Mouse (Mus musculus): ENCODE results near the gene Rab3ip. TPM values are rescaled to one million over a fixed set of nuclear protein-coding genes. Genes with fewer than 3 reads are reported as not detected.

Gene Rab3ip
- polyA plus RNA-seq, 1 experiment from 2014 or later = 76.2 TPM

GRCm38 (mm10) chr10:116965297-116965696, 14.7 kb upstream of the Rab3ip start:
- Histone ChIP-seq H3K27me3 (ENCODE audit: control insufficient read depth, insufficient read depth, low read length) (no peaks in the 10 kb centered on the region), H3K4me1 (ENCODE audit: control insufficient read depth, insufficient read depth, low read length) (peaks cover 5% of the 10 kb centered on the region; the same call in 1 of the 2 replicates), H3K9me3 (replicated peaks; ENCODE audit: control insufficient read depth, low read length) (no peaks in the 10 kb centered on the region), H3K27ac (ENCODE audit: low read length) (no peak overlapping the region), H3K9ac (ENCODE audit: low read length) (no peak overlapping the region), H3K4me3 (ENCODE audit: low read length) (no peak overlapping the region), H3K4me2 (ENCODE audit: low read depth, low read length) (peak overlapping the region; percentile 18), H3K36me3 (ENCODE audit: control insufficient read depth, insufficient read depth) (no peaks in the 10 kb centered on the region)
- ATAC-seq (replicated peaks; ENCODE audit: extremely low read depth, insufficient read depth, low FRiP score) = 0 out of 2 replicates have a peak, but pooled peaks have one; percentile 45
- 30% methylated on average over 5 of the region's 5 CpGs for WGBS

DNA sequence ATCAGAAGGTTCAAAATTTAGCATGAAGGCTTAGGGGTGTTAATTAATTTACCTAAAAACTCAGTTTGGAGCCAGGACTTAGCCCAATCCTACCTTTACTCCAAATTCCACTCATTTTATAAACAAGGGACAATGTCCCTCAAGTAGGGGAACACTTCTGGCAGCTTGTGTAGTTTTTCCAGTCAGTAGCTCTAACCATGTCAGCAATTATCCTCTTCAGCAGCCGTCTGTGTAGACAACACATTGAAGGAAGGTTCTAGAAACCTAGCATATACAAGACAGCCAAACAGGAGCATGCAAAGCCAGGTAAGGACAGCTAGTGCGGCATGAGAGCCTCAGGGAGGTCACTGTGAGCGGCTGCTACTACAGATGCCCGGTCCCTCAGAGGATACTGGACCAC, 14.0 kb upstream of the Rab3ip start:
- no peak for ATAC-seq (replicated peaks; ENCODE audit: extremely low read depth, insufficient read depth, low FRiP score)
- no peak overlapping the region for H3K27ac ChIP-seq (ENCODE audit: low read length)
- no peaks in the 10 kb centered on the region for H3K9me3 ChIP-seq (replicated peaks; ENCODE audit: control insufficient read depth, low read length)

GRCm38 (mm10) chr10:116964084-116964483, 13.5 kb upstream of the Rab3ip start:
- no peaks in the 10 kb centered on the region for H3K36me3 ChIP-seq (ENCODE audit: control insufficient read depth, insufficient read depth)
- no peaks in the 10 kb centered on the region for H3K9me3 ChIP-seq (replicated peaks; ENCODE audit: control insufficient read depth, low read length)
- no peak overlapping the region for H3K4me2 ChIP-seq (ENCODE audit: low read depth, low read length)
- H3K9ac ChIP-seq (ENCODE audit: low read length) = no peak overlapping the region
- 73% methylated on average over 11 of the region's 11 CpGs for WGBS
- no peak for ATAC-seq (replicated peaks; ENCODE audit: extremely low read depth, insufficient read depth, low FRiP score)
- no peak overlapping the region for H3K27ac ChIP-seq (ENCODE audit: low read length)
- no peaks in the 10 kb centered on the region for H3K27me3 ChIP-seq (ENCODE audit: control insufficient read depth, insufficient read depth, low read length)
- H3K4me1 ChIP-seq (ENCODE audit: control insufficient read depth, insufficient read depth, low read length) = peaks cover 5% of the 10 kb centered on the region; the same call in 1 of the 2 replicates
- no peak overlapping the region for H3K4me3 ChIP-seq (ENCODE audit: low read length)

More for the DNA sequence above, 14.0 kb upstream of the Rab3ip start:
- no peak overlapping the region for H3K9ac ChIP-seq (ENCODE audit: low read length)
- H3K36me3 ChIP-seq (ENCODE audit: control insufficient read depth, insufficient read depth) = no peaks in the 10 kb centered on the region
- H3K4me1 ChIP-seq (ENCODE audit: control insufficient read depth, insufficient read depth, low read length) = peaks cover 5% of the 10 kb centered on the region; the same call in 1 of the 2 replicates
- H3K4me2 ChIP-seq (ENCODE audit: low read depth, low read length) = no peak overlapping the region
- no peaks in the 10 kb centered on the region for H3K27me3 ChIP-seq (ENCODE audit: control insufficient read depth, insufficient read depth, low read length)
- WGBS = 63% methylated on average over 4 of the region's 4 CpGs
- no peak overlapping the region for H3K4me3 ChIP-seq (ENCODE audit: low read length)

- H3K4me3 ChIP-seq (ENCODE audit: low read length) = no peak overlapping the region
- peaks cover 5% of the 10 kb centered on the region; the same call in 1 of the 2 replicates for H3K4me1 ChIP-seq (ENCODE audit: control insufficient read depth, insufficient read depth, low read length)
- no peaks in the 10 kb centered on the region for H3K27me3 ChIP-seq (ENCODE audit: control insufficient read depth, insufficient read depth, low read length)
- 49% methylated on average over 17 of the region's 17 CpGs for WGBS
- no peak overlapping the region for H3K4me2 ChIP-seq (ENCODE audit: low read depth, low read length)
- no peaks in the 10 kb centered on the region for H3K36me3 ChIP-seq (ENCODE audit: control insufficient read depth, insufficient read depth)
- H3K9ac ChIP-seq (ENCODE audit: low read length) = no peak overlapping the region
- no peak overlapping the region for H3K27ac ChIP-seq (ENCODE audit: low read length)
- ATAC-seq (replicated peaks; ENCODE audit: extremely low read depth, insufficient read depth, low FRiP score) = no peak
- H3K9me3 ChIP-seq (replicated peaks; ENCODE audit: control insufficient read depth, low read length) = no peaks in the 10 kb centered on the region
Observed at GRCm38 (mm10) chr10:116962803-116963202, 12.2 kb upstream of the Rab3ip start.

GRCm38 (mm10) chr10:116962152-116962551, 11.6 kb upstream of the Rab3ip start:
- peaks cover 5% of the 10 kb centered on the region; the same call in 1 of the 2 replicates for H3K4me1 ChIP-seq (ENCODE audit: control insufficient read depth, insufficient read depth, low read length)
- no peaks in the 10 kb centered on the region for H3K9me3 ChIP-seq (replicated peaks; ENCODE audit: control insufficient read depth, low read length)
- no peak overlapping the region for H3K4me2 ChIP-seq (ENCODE audit: low read depth, low read length)
- H3K27me3 ChIP-seq (ENCODE audit: control insufficient read depth, insufficient read depth, low read length) = no peaks in the 10 kb centered on the region
- H3K36me3 ChIP-seq (ENCODE audit: control insufficient read depth, insufficient read depth) = no peaks in the 10 kb centered on the region
- H3K27ac ChIP-seq (ENCODE audit: low read length) = no peak overlapping the region
- no peak for ATAC-seq (replicated peaks; ENCODE audit: extremely low read depth, insufficient read depth, low FRiP score)
- WGBS = 76% methylated on average over 14 of the region's 14 CpGs
- no peak overlapping the region for H3K9ac ChIP-seq (ENCODE audit: low read length)
- H3K4me3 ChIP-seq (ENCODE audit: low read length) = no peak overlapping the region

DNA sequence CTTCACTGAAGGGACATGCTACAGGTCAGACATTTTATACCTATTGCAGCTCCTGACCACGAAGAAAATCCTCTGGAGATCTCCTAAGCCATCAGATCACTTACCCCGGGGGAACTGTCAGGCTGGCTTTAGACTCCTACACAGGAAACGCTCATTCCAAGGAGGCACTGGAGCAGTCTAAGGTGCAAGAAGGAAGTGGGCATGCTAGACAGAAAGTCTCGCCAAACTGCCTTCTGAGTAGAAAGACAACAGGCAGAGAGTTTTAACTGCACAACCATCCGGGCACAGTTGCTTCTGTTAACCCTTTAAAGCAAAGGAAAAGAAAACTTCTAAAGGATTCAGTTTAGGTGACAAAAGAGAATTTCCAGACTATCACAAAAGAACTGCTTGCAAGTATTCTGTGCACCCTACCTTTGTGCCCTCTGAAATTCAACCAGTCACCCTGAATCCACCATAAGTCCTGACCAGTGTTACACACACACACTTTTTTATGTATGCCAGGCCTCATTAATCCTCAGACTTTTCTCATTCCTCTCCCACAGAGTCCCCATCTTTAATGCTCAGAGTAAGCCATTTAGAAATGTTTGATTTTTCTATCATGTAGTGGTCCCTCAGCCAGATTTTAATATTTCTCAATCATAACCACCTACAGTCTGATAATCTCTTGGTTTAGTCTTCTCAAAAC, 7.4 kb upstream of the Rab3ip start:
- Histone ChIP-seq H3K4me2 (ENCODE audit: low read depth, low read length) (no peak overlapping the region), H3K4me1 (ENCODE audit: control insufficient read depth, insufficient read depth, low read length) (no peaks in the 10 kb centered on the region), H3K27ac (ENCODE audit: low read length) (no peak overlapping the region), H3K9ac (ENCODE audit: low read length) (no peak overlapping the region), H3K36me3 (ENCODE audit: control insufficient read depth, insufficient read depth) (no peaks in the 10 kb centered on the region), H3K9me3 (replicated peaks; ENCODE audit: control insufficient read depth, low read length) (no peaks in the 10 kb centered on the region), H3K27me3 (ENCODE audit: control insufficient read depth, insufficient read depth, low read length) (no peaks in the 10 kb centered on the region), H3K4me3 (ENCODE audit: low read length) (no peak overlapping the region)
- no peak for ATAC-seq (replicated peaks; ENCODE audit: extremely low read depth, insufficient read depth, low FRiP score)
- 44% methylated on average over 5 of the region's 5 CpGs for WGBS

- Histone ChIP-seq H3K4me2 (ENCODE audit: low read depth, low read length) (no peak overlapping the region), H3K9me3 (replicated peaks; ENCODE audit: control insufficient read depth, low read length) (0 out of 2 replicates have a peak, but pooled peaks cover 3% of the 10 kb centered on the region), H3K4me3 (ENCODE audit: low read length) (no peak overlapping the region), H3K9ac (ENCODE audit: low read length) (no peak overlapping the region), H3K4me1 (ENCODE audit: control insufficient read depth, insufficient read depth, low read length) (no peaks in the 10 kb centered on the region), H3K27ac (ENCODE audit: low read length) (no peak overlapping the region), H3K27me3 (ENCODE audit: control insufficient read depth, insufficient read depth, low read length) (no peaks in the 10 kb centered on the region), H3K36me3 (ENCODE audit: control insufficient read depth, insufficient read depth) (no peaks in the 10 kb centered on the region)
- 90% methylated on average over 11 of the region's 11 CpGs for WGBS
- no peak for ATAC-seq (replicated peaks; ENCODE audit: extremely low read depth, insufficient read depth, low FRiP score)
Observed at GRCm38 (mm10) chr10:116956483-116957158, 6.1 kb upstream of the Rab3ip start.

GRCm38 (mm10) chr10:116955191-116955590, 4.6 kb upstream of the Rab3ip start:
- Histone ChIP-seq H3K4me1 (ENCODE audit: control insufficient read depth, insufficient read depth, low read length) (peaks cover 4% of the 10 kb centered on the region; the same call in 1 of the 2 replicates), H3K27me3 (ENCODE audit: control insufficient read depth, insufficient read depth, low read length) (no peaks in the 10 kb centered on the region), H3K9me3 (replicated peaks; ENCODE audit: control insufficient read depth, low read length) (0 out of 2 replicates have a peak, but pooled peaks cover 3% of the 10 kb centered on the region), H3K9ac (ENCODE audit: low read length) (no peak overlapping the region), H3K27ac (ENCODE audit: low read length) (no peak overlapping the region), H3K36me3 (ENCODE audit: control insufficient read depth, insufficient read depth) (no peaks in the 10 kb centered on the region), H3K4me3 (ENCODE audit: low read length) (no peak overlapping the region), H3K4me2 (ENCODE audit: low read depth, low read length) (no peak overlapping the region)
- 81% methylated on average over 6 of the region's 6 CpGs for WGBS
- ATAC-seq (replicated peaks; ENCODE audit: extremely low read depth, insufficient read depth, low FRiP score) = no peak

- Histone ChIP-seq H3K9me3 (replicated peaks; ENCODE audit: control insufficient read depth, low read length) (0 out of 2 replicates have a peak, but pooled peaks cover 3% of the 10 kb centered on the region), H3K27me3 (ENCODE audit: control insufficient read depth, insufficient read depth, low read length) (no peaks in the 10 kb centered on the region), H3K4me1 (ENCODE audit: control insufficient read depth, insufficient read depth, low read length) (peaks cover 13% of the 10 kb centered on the region), H3K36me3 (ENCODE audit: control insufficient read depth, insufficient read depth) (no peaks in the 10 kb centered on the region), H3K4me3 (ENCODE audit: low read length) (peak overlapping the region; percentile 89), H3K27ac (ENCODE audit: low read length) (no peak overlapping the region), H3K9ac (ENCODE audit: low read length) (peak overlapping the region; percentile 29; the same call in 1 of the 2 replicates), H3K4me2 (ENCODE audit: low read depth, low read length) (peak overlapping the region; percentile 60)
- ATAC-seq (replicated peaks; ENCODE audit: extremely low read depth, insufficient read depth, low FRiP score) = no peak
- WGBS = 21% methylated on average over 5 of the region's 5 CpGs
Observed at GRCm38 (mm10) chr10:116950886-116951285, 317 bp upstream of the Rab3ip start.
